Mouse (Mus musculus): Measurements from ENCODE around the gene Rftn1.

Gene Rftn1

DNA sequence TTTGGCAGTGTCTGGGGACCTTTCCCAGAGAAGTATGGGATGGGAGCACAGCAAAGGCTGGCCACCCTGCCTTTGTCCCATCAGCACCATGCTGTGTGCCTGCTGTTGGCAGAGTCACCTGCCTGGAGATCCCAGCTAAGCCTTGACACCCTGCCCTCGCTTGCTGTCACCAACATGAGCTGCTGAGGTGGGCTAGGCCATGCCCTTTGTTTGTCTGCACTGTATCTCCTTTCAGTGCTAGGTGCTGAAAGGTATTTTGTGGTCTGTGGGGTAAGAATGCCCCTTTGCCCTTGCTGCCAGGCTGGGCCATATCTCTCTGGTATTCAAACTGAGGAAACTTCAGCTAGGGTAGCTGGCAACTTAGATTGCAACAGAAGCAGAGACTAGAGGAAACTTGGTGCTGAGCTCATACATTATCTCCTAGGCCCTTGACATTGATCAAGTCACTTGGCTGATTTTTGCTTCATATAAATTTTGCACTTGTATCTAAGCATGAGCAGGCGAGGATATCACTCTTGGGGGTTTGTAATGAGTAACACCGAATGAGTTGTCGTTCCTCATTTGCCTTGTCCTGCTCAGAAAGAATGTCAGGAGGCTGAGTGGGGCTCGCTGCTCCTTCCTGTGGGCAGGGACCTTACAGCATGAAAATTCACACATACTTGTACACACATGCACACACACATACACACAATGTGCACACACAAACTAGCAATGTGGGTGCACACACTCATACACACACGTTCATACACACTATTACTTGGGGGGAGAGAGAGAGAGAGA is 207.7 kb downstream of the Rftn1 start:
- in situ Hi-C loops (cut with MboI; ENCODE audit: low pct_unique_long_range_greater_than_20kb in 1 of 2, low sequenced_read_pairs in 2 of 2, unreplicated experiment in 1 of 2), result no loop called here

DNA sequence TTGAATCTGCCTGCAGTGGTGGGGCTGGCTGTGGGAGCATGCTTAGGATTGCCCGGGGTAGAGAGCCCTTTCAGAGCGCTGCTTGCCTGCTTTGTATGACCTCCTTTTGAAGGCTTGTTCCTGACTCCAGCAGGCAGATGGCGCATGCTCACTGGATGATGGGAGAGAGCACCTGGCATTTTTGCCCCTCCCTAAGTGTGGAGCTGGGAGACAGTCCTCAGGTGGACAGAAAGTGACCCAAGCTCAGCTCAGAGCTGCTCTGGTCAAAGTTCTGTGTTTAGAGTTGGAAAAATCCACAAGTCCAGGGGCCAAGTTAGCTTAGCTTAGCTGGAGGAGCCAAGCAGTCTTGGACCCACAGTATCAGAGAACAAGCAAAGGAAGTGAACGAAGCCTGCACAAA is 208.9 kb downstream of the Rftn1 start:
- in situ Hi-C loops (cut with MboI; ENCODE audit: low pct_unique_long_range_greater_than_20kb in 1 of 2, low sequenced_read_pairs in 2 of 2, unreplicated experiment in 1 of 2), result no loop called here

DNA sequence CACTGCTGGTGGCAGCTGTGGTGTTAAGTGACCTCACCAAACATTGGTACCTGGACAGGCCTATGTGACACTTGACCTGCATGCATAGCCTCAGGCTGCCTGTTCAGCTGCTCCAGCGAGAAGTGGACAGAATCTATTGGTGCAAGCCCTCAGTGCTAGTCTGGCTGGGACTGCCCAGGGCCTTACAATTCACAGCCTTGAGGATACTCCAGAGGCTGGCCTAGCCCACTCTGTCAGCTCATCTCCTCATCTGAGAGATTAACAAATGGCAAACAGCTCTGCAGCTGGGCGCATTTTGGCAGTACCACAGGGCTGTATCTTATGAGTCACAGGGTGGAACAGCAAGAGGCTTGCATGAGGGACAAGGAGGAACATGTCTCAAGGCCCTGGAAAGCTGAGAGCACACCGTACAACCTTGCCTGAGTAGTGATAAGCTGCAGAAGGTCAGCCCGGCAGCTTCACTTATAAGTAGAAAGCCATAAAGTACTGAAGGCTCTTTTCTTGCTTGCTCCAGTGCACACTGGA is 210.7 kb downstream of the Rftn1 start:
- in situ Hi-C loops (cut with MboI; ENCODE audit: low pct_unique_long_range_greater_than_20kb in 1 of 2, low sequenced_read_pairs in 2 of 2, unreplicated experiment in 1 of 2), result loop anchor here in 1 of 2 experiments (10.0 kb wide), 1 partner anchor 255 kb away; no protein-coding TSS in a partner anchor

DNA sequence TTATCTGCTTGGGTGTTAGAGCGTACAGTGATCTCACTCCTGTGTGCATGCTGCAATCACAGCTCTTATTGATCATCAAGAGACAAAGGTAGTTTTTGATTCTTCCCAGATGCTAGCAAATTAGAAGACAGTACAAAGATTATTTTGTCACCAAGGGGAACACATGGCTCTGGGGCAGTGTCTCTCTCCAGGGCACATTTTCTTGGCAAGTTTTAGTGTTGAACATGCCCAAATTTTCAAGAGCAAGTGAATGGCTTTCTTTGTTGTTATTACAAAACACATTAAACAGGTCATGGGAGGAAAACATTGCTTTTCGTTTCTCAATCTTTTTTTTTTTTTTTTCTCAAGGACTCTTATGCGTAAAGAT is 213.1 kb downstream of the Rftn1 start:
- in situ Hi-C loops (cut with MboI; ENCODE audit: low pct_unique_long_range_greater_than_20kb in 1 of 2, low sequenced_read_pairs in 2 of 2, unreplicated experiment in 1 of 2), result loop anchor here in 1 of 2 experiments (10.0 kb wide), 1 partner anchor 257 kb away; no protein-coding TSS in a partner anchor

DNA sequence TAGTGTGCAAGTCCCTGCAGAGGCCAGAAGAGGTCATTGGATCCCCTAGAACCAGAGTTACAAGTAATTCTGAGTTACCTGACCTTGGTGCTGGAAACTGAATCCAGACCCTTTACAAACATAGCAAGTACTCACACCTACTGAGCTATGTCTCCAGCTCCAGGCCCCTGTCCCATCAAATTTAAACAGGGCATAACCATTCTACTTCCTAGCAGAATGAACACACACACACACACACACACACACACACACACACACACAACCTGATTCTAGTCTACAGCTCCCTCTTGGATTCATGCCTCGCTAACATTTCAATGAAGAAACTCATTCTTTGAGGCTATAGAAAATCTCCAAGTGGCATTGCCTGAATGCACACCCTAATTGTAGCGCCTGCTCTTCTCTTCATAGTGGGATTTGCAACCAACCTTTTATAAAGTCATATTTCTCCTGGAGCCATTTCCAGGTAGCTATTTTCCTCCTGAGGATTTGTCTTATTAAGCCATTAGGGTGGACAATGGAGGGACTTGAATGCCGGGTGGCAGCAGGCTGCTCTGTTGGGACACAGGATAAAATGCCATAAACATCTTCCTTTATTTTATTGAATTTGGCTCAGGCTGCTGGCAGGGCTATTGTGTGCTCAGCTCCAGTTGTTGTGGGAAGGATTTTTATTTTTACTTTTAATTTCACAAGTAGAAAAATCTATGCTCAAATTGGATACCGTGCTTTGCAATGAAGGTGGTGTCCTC is 213.6 kb downstream of the Rftn1 start:
- in situ Hi-C loops (cut with MboI; ENCODE audit: low pct_unique_long_range_greater_than_20kb in 1 of 2, low sequenced_read_pairs in 2 of 2, unreplicated experiment in 1 of 2), result loop anchor here in 1 of 2 experiments (10.0 kb wide), 1 partner anchor 258 kb away; no protein-coding TSS in a partner anchor

GRCm38 (mm10) chr17:49975481-49975880 is 215.0 kb downstream of the Rftn1 start:
- in situ Hi-C loops (cut with MboI; ENCODE audit: low pct_unique_long_range_greater_than_20kb in 1 of 2, low sequenced_read_pairs in 2 of 2, unreplicated experiment in 1 of 2), result loop anchor here in 1 of 2 experiments (10.0 kb wide), 1 partner anchor 259 kb away; no protein-coding TSS in a partner anchor

DNA sequence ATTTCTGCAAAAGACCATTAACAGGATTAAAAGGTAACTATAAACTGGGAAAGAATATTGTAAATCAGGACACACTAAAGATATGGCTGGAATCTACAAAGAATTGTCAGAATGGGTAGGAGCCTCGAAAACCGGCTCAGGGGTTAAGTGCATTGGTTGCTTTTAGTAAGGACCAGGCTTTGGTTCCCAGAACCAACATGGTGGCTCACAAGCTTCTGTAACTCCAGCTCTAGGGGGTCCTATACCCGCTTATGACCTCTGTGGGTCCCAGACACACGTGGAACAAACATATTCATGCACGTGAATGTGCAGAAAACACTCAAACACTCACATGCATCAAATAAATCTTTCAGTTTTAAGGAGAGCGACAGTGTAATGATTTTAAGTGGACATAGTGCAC is 215.5 kb downstream of the Rftn1 start:
- in situ Hi-C loops (cut with MboI; ENCODE audit: low pct_unique_long_range_greater_than_20kb in 1 of 2, low sequenced_read_pairs in 2 of 2, unreplicated experiment in 1 of 2), result loop anchor here (5.0 to 25.0 kb wide), 3 partner anchors 260 to 812 kb away; no protein-coding TSS in a partner anchor

DNA sequence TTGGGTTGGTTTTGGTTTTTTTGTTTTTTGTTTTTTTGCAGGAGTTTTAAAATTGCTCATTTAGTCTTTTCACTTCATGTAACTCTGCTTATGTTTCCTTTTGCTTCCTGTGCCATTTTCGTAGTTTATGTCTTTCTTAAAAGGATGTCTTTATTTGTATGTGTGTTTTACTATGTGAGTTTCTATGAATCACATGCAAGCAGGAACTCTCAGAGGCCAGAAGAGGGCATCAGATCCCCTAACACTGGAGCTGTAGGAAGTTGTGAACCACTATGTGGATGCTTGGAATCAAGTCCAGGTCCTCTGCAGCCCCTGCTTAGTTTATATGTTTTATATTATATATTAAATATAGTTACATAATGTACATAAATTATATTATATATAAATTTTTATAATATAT is 218.3 kb downstream of the Rftn1 start:
- in situ Hi-C loops (cut with MboI; ENCODE audit: low pct_unique_long_range_greater_than_20kb in 1 of 2, low sequenced_read_pairs in 2 of 2, unreplicated experiment in 1 of 2), result loop anchor here (5.0 to 25.0 kb wide), 3 partner anchors 263 to 815 kb away; no protein-coding TSS in a partner anchor

DNA sequence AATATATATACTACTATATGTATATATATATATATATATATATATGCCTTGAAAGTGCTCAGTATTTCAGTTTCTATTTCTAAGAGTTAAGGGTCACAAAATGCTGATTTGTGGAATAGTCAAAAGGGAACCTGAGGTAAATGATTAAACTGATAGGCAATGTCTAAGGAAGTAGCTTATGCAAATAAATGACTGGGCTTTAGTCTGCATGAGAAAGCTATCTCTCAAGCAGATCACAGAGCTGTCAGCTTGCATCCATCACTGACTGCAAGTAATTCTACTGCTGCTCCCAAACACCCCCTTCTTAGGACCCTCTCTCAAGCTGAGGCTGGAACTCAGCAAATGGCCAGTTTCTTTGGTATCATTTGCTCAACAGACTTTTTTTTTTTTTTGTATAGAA is 219.4 kb downstream of the Rftn1 start:
- in situ Hi-C loops (cut with MboI; ENCODE audit: low pct_unique_long_range_greater_than_20kb in 1 of 2, low sequenced_read_pairs in 2 of 2, unreplicated experiment in 1 of 2), result loop anchor here (5.0 to 25.0 kb wide), 3 partner anchors 264 to 816 kb away; no protein-coding TSS in a partner anchor

GRCm38 (mm10) chr17:49968467-49969207 is 221.8 kb downstream of the Rftn1 start:
- in situ Hi-C loops (cut with MboI; ENCODE audit: low pct_unique_long_range_greater_than_20kb in 1 of 2, low sequenced_read_pairs in 2 of 2, unreplicated experiment in 1 of 2), result loop anchor here (25.0 kb wide), 1 partner anchor 819 kb away; no protein-coding TSS in a partner anchor

DNA sequence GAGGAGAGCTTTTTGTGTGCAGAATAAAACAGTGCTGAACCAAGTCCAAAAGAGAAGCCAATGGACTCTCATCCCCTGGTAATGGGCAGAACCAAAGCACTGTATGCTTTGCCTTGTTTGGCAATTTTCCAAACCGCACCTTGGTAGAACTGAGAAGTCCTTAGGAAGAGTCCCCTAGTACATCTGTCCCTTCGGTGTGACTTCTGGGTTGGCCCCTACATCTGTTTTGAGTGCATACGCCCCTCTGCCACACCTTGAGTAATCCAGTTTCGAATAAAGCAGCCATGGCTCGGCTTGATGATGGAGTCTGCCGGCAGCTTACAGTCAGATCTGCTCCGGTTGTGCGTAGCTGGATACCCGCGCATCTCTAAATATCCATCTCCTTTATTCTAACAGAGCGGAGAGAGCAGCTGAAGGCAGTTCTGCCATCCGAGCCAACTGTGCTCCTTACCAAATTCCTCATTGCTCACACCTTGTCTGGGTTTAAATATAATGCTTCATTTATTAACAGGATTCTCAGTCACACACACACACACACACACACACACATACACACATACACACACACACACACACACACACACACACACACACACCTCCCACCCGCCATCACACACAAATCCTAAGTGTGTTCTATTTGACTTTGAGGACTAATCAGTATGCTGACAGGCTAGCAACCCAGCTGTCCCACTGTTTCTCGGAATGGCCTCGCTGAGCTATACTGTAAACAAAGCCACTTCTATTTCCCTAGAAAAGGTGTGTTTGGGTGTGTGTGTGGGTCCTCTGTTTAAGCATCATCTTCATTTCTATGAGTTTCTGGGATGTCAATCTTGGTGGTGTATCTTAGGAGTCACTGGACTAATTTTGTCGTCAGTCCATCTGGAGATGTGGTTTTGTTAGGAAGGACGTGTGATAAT is 224.4 kb downstream of the Rftn1 start:
- in situ Hi-C loops (cut with MboI; ENCODE audit: low pct_unique_long_range_greater_than_20kb in 1 of 2, low sequenced_read_pairs in 2 of 2, unreplicated experiment in 1 of 2), result loop anchor here (25.0 kb wide), 1 partner anchor 821 kb away; no protein-coding TSS in a partner anchor

DNA sequence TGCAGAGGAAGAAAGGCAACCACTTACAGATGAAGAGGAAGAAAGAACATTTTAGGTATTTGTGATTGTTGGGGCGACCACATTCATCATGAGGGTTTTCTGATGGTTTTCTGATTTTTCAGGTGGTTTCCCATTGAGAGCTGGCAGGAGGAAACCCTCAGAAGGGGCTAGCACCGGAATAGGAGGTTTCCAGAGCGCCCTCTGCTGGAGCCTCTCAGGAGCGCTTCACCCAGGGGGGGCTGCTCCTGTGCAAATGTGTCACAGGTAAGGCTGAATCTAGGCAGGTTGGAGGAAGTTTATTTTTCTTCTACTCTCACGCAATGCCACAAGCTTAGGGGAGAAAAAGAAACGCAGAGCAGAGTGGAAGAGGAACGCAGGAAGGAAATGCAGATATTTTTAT is 225.4 kb downstream of the Rftn1 start:
- in situ Hi-C loops (cut with MboI; ENCODE audit: low pct_unique_long_range_greater_than_20kb in 1 of 2, low sequenced_read_pairs in 2 of 2, unreplicated experiment in 1 of 2), result loop anchor here (25.0 kb wide), 1 partner anchor 822 kb away; no protein-coding TSS in a partner anchor

GRCm38 (mm10) chr17:49964471-49964870 is 226.0 kb downstream of the Rftn1 start:
- in situ Hi-C loops (cut with MboI; ENCODE audit: low pct_unique_long_range_greater_than_20kb in 1 of 2, low sequenced_read_pairs in 2 of 2, unreplicated experiment in 1 of 2), result loop anchor here (25.0 kb wide), 1 partner anchor 823 kb away; no protein-coding TSS in a partner anchor

GRCm38 (mm10) chr17:49959021-49959420 is 231.5 kb downstream of the Rftn1 start:
- in situ Hi-C loops (cut with MboI; ENCODE audit: low pct_unique_long_range_greater_than_20kb in 1 of 2, low sequenced_read_pairs in 2 of 2, unreplicated experiment in 1 of 2), result loop anchor here (25.0 kb wide), 1 partner anchor 828 kb away; no protein-coding TSS in a partner anchor

DNA sequence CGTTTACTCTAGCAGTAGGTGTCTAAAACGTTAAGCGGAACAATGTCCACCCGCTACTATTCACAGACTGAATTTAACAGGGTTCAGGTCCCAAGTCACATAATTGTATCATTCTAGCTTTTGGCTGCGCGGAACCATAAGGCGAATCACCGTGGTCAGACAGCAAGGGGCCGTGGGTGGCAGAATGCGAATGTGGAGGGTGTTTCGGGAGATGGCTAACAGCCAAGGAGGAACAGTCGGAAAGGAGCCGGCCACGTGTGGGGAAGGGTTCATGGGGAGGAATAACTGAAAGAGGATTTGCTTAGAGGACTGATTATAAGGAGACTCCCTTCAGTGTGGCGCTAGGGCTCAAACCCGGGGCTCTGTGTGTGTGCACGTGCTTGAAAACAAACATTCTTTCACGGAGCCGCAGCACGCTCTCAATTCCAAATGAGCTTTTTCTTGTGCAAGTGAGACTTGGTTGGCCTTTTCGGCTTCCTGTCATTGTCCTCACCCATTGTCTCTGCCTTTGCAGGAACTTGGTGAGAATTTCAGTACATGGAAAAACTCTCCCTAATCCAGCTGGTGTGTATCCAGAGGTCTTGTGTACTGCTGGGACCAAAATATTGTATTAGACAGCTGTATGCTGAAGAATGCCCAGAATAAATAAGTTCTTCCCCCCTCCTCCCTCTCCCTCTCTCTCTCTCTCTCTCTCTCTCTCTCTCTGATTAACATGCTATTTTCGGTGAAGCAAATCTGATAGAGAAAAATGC is 238.4 kb downstream of the Rftn1 start:
- in situ Hi-C loops (cut with MboI; ENCODE audit: low pct_unique_long_range_greater_than_20kb in 1 of 2, low sequenced_read_pairs in 2 of 2, unreplicated experiment in 1 of 2), result loop anchor here (25.0 kb wide), 1 partner anchor 835 kb away; no protein-coding TSS in a partner anchor

DNA sequence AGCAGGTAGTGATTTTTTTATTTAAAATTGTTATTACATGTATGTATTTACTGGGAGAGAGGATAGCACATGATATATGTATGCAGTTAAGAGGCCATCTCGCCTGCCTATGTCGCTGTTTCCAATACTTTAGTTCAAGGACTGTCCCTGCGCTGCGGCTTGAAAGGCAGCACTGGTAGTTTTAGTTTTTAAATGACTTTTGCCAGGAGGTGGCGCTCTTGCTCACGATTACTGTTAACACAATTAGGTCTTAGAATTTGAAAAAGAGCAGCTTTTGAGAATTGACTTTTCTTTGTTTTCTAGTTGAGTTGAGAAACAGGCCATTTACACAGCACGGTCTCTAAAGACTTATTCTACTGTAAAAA is 239.0 kb downstream of the Rftn1 start:
- in situ Hi-C loops (cut with MboI; ENCODE audit: low pct_unique_long_range_greater_than_20kb in 1 of 2, low sequenced_read_pairs in 2 of 2, unreplicated experiment in 1 of 2), result loop anchor here (25.0 kb wide), 1 partner anchor 836 kb away; no protein-coding TSS in a partner anchor

Measured in mouse embryonic stem cell (cell line).